Mouse (Mus musculus): ENCODE measurements around the gene Bhlhe41.

DNA sequence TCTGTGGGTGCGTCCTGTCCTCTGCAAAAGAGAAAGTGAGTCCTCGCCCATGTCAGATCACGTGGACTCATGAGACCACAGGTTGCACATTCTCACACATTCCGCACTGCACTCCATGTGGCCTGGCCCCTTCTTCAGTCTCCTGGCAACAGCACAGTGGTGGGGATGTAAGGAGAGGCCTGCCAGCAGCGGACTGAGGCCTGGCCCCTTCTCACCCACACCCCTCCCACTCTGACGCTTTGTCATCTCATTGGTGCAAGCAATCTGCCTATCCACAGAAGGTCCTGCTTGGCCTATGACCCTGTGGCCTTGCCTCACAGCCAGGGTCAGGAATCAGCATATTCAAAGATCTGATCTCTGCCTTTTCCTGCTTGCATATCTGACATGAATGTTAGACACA, 42.3 kb downstream of the Bhlhe41 start:
- TF ChIP-seq CTCF (IDR thresholded peaks at IDR 0.05), result no peak
- TF ChIP-seq POLR2A (IDR thresholded peaks at IDR 0.05; ENCODE audit: insufficient read depth, low read depth, low read length), result no peak

Data from heart, adult 2 months (tissue).